Mouse (Mus musculus) c-Kit-negative CD71-positive TER-119-positive erythroid progenitor cells, embryonic 14.5 days (primary cell): Measurements from ENCODE around the gene Asb10.

Experiments
- DNase-seq: peaks from one replicate; pipeline ENCODE4 v3.0.0-alpha.2; 2013; ENCODE audit warnings: low read depth, low spot score

Asb10 gene

GRCm38 (mm10) chr5:24536511-24536910 is 4.3 kb downstream of the Asb10 start:
- DNase-seq, result no peak

- no peak for DNase-seq
Measured at GRCm38 (mm10) chr5:24535731-24536130, 5.0 kb downstream of the Asb10 start.

GRCm38 (mm10) chr5:24534292-24534691 is 6.5 kb downstream of the Asb10 start:
- DNase-seq, result no peak

GRCm38 (mm10) chr5:24533391-24533790 is 7.4 kb downstream of the Asb10 start:
- no peak for DNase-seq

- peak; percentile 64 for DNase-seq
Measured at GRCm38 (mm10) chr5:24530042-24530689, 10.6 kb downstream of the Asb10 start.

GRCm38 (mm10) chr5:24527780-24528179 is 13.0 kb downstream of the Asb10 start:
- no peak for DNase-seq

GRCm38 (mm10) chr5:24526889-24527230 is 13.9 kb downstream of the Asb10 start, which contains the start of gene Gbx1:
Gene Gbx1, minus strand, starts transcription at chr5:24527202.
- DNase-seq, result no peak

- DNase-seq, result no peak
Measured at GRCm38 (mm10) chr5:24526190-24526888, 14.4 kb downstream of the Asb10 start.

GRCm38 (mm10) chr5:24525360-24526189 is 15.2 kb downstream of the Asb10 start:
- DNase-seq, result no peak

GRCm38 (mm10) chr5:24524522-24524921 is 16.3 kb downstream of the Asb10 start:
- no peak for DNase-seq

GRCm38 (mm10) chr5:24523806-24524205 is 17.0 kb downstream of the Asb10 start:
- no peak for DNase-seq

- DNase-seq, result no peak
Measured at GRCm38 (mm10) chr5:24521366-24521765, 19.4 kb downstream of the Asb10 start.

GRCm38 (mm10) chr5:24512271-24512670 is 28.5 kb downstream of the Asb10 start:
- DNase-seq, result no peak

GRCm38 (mm10) chr5:24510635-24511034 is 30.1 kb downstream of the Asb10 start:
- no peak for DNase-seq

- no peak for DNase-seq
Measured at GRCm38 (mm10) chr5:24508406-24508805, 32.4 kb downstream of the Asb10 start.

GRCm38 (mm10) chr5:24505513-24505912 is 35.3 kb downstream of the Asb10 start:
- DNase-seq, result no peak

GRCm38 (mm10) chr5:24502786-24503185 is 38.0 kb downstream of the Asb10 start:
- DNase-seq, result no peak

- DNase-seq, result no peak
Measured at GRCm38 (mm10) chr5:24500851-24501250, 39.9 kb downstream of the Asb10 start.

GRCm38 (mm10) chr5:24499113-24499512 is 41.7 kb downstream of the Asb10 start:
- no peak for DNase-seq

- DNase-seq, result no peak
Measured at GRCm38 (mm10) chr5:24497526-24497925, 43.3 kb downstream of the Asb10 start.

GRCm38 (mm10) chr5:24496756-24497155 is 44.0 kb downstream of the Asb10 start:
- DNase-seq, result no peak

GRCm38 (mm10) chr5:24495019-24495418 is 45.8 kb downstream of the Asb10 start:
- DNase-seq, result no peak
